Mouse (Mus musculus) kidney, postnatal 10 days (tissue): ENCODE data around the gene Rnf121.
"Not testable (repeated sequence)": the region's sequence is repeated elsewhere in the genome, so short reads cannot be mapped to it uniquely, and the experiment has no call there.

ENCODE experiments used
- DNase-seq: peaks from one replicate; pipeline ENCODE4 v3.0.0; 2021; ENCODE audit warnings: mixed read lengths

The Rnf121 gene

DNA sequence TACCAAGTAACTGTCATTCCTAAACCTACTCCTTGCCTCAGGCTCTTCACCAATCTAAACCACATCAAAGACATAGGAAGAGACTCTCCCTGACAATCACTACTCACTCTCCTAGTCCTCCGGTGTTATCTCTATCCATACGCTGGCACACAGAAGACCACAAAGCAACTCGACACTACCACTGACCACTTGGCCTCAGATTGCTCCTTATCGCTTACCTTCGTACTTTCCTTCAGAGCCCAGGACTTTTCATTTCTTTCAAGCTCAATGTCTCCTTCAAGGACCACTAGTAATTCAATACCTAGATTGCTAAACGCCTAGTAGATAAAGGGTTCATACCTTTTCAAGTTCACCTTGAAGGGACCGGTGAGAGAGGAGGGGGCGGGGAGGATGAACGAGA, 1.4 kb downstream of the Rnf121 start:
- no peak for DNase-seq

DNA sequence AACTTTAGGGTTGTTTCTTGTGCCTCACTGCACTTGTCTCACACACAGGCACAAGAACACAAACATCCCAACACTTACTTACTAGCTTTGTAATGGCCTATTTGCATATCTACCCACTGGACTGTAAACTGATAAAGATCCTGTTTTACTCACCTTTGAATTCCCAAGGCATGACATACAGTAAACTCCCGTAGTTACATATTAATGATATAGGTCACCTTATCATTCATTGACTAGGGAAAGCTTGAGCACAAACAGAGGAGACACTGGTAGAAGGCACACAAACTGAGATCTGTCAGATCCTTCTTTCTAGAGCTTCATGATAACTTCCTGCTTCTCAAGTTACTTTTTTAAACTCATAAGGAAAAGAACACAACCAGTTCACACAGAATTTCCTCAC, 3.1 kb downstream of the Rnf121 start:
- DNase-seq = no peak

DNA sequence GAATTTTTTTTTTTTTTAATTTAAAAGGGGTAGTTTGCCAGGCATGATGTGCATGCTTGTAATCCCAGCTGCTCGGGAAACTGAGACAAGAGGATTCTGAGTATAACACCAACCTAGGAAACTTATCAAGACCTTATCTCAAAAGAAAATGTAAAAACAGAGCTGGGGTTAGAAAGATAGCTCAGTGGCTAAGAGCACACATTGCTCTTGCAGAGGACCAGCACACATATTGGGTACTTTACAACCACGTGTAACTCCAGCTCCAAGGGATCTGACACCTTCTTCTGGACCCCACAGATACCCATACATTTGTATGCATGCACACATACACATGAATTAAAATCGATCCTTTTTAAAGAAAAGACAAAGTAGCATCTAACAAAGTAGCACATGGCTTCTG, 3.9 kb downstream of the Rnf121 start:
- no peak for DNase-seq

DNA sequence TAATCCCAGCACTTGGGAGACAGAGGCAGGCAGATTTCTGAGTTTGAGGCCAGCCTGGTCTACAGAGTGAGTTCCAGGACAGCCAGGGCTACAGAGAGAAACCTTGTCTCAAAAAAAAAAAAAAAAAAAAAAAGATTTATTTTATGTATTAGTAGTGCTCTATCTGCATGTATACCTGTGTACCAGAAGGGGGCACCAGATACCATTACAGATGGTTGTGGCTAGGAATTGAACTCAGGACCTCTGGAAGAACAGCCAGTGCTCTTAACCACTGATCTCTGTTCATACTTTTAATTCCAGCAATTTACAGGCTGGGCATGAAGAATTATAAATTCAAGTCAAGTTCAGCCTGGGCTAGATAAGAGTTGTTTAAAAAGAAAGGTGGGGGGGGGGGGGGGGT, 16.7 kb downstream of the Rnf121 start:
- DNase-seq = not testable (repeated sequence)

DNA sequence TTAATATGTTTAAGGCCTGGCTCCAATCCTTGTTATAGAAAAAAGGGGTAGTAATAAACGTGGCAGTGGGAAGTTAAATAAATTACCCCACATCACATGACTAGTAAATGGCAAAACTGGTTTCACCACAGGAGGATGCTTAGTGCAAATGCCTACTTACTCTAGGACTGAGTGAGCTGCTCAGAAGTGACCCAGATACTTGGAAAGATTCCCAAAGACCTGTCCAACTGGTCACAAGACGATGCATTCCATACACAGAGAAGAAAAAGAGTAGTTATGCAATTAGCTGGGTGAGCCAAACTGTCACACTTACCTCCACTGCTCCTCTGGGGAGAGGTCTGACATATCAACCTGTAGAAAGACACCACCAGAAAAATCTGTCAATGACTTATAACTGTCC, 23.0 kb downstream of the Rnf121 start:
- no peak for DNase-seq

DNA sequence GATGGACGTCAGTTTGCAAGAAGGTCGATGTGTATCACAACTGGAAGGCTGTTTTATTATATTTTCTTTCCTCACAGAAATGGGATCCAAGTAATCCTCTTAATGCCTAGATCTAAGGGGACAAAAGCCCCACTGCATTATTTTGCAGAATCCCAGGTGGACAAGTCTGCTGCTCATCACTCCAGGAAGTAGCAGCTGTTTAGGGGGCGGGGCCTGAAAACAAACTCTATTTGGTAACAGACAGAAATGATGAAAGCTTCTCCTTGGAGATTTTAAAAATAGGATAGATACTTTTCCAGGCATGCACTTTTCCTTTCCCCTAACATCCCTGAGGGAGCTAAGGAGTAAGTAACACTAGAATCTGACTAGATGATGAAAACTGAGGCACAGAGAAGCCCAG, 28.0 kb downstream of the Rnf121 start:
- no peak for DNase-seq

DNA sequence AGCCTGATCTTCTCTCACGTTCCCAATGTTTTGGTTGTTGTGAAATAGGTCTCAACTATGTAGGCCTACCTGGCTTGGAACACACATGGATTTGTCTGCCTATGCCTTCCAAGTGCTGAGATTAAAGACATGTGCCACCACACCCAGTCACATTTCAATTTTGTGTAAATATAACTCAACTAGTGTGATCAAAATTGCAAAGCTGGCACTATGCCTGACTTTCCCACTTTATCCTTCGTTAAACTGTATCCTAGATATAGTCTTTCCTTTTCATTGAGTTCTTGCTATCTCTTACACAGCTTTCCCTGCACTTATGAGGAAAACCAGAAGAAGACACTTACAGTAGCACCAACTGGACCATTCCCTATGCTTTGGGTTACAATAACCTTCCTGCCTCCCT, 29.7 kb downstream of the Rnf121 start:
- DNase-seq = no peak

DNA sequence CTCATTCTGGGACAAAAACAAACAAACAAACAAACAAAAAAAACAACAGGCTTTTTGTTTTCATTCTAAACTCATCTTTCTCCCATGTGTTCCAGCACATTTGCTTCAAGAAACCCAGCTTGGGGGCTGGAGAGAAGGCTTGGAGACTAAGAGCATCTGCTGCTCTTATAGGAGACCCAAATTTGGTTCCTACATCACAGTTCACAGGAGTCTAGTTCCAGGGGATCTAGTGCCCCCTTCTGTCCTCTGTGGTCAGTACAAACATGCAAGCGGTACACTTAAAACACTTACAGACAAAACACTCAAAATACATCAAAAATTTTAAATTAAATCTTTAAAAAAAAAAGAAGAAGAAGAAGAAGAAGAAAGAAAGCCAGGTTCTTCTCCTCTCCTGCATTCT, 30.4 kb downstream of the Rnf121 start:
- no peak for DNase-seq

DNA sequence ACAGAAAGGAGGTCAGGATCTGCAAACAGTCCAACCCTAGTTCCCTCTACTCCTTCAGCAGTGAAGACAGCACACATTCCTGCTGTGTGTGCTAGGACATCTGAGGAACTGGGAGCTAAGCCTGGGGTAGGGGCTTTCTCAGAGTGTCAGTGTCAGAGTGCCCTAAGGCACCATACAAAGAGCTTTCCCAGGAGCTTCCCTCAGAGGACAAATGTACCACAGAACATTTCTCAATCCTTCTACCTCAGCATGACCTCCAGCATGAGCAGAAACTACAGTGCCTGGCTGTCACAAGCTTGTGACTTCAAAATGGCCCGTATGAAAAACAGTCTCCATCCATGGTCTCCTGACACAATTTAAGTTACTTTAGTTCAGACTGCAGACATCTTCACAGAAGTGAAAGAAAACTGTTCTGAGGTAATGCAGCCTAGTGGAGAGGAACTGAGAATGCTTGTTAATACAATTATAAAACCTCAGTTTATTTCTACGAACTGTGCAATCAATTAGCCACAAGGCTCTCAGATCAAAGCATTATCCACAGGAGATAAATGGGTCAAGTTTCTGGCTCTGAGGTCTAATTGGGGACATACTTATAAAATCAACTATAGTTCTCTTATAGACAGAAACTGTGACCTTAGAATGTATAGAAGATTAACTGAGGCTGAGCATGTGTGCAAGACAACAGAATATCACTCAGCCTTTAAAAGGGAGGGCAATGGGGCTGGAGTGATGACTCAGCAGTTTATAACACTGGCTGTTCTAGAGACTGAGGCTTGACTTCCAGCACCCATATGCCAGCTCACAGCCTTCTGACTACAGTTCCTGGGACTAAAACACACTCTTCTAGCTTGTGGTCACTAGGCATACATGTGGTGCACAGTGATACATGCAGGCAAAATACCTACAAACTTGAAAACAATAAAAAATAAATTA, 39.8 kb downstream of the Rnf121 start:
- DNase-seq = no peak

DNA sequence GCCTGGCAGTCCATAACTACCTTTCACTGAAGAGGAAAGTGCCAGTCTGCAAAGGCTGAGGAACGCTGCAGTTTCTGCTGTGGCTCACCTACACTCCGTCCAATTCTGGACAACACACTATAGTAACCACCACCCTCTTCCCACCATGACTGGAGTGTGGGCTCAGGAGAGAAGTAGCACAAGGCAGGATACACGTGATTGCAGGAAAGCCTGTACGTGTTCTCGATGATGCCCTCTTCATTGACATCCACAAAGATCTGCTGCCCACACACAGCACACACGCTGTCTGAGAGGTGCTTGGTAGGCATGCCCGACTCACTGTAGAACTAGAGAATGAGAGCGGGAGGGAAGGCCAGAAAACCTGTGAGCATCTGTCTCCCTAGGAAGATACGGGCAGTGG, 41.4 kb downstream of the Rnf121 start:
- DNase-seq = no peak

DNA sequence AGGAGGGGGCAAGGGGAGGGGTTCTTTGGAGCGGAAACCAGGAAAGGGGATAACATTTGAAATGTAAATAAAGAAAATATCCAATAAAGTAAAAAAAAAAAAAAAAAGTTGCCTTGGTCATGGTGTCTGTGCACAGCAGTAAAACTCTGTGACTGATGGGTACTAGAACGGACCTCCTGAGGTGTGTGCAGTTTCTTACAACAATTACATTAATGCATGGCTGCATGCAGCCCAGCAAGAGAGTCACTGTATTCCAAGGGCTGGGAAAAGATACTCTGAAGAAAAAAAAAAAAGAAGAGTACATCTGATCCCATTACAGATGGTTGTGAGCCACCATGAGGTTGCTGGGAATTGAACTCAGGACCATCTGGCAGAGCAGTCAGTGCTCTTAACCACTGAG, 44.3 kb downstream of the Rnf121 start:
- DNase-seq = not testable (repeated sequence)

DNA sequence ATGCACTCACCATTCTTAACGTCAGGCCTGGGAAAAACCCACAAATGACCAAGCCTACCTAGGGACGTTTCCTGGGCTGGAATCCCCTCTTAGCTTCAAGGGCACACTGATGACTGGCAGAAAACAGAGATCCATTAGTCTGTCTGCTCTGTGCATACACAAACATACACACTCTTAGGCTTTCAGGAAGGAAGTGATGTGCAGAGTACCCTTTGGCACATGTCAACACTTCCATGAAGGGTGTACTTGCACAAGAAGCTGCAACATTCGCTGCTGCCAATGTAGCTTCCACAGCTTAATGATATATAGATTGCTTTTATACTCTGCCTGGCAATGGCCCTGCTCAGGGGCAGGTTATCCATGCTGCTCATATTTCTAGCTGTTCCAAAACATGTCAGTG, 45.9 kb downstream of the Rnf121 start:
- DNase-seq = no peak

DNA sequence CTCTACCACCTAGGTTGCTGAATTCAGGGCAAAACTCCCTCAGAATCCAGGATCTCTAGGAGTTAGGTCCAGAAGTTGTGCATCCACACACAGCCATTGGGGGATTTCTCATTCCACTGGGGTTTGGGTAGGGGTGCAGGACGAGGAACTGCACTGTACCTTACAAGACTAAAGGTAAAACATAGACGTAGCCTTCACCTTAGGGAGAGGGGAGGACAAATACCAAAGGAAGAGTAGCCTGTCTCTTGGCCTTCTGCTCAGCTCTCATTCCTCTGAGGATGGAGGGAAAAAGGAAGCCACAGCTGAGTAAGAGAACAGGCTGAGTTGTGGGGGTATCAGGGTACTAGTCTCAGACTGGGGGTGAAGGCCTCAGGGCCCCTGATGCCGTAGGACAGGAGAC, 46.7 kb downstream of the Rnf121 start, which contains the start of gene Il18bp:
Il18bp (minus strand) TSS at position 101 of the 400 bp plus-strand sequence.
- no peak for DNase-seq

DNA sequence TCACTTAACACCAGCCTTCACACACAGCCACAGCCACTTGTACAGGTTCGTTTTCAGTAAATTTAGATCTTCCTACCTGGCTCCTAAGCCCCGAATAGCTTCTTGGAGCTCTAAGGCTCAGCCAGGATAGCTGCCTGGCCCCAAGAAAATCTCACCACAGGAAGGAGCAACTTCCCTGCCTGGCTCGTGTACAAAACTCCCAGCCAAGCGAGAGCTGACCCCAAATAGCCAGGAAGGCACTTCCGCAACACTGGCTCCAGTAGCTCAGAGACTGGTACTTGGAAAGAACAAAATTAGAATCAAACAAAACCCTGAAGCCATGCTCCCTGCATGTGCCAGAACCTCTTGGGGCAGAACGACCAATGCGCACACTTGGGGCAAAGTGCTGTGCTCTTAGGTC, 47.2 kb downstream of the Rnf121 start:
- DNase-seq = peak; percentile 56

DNA sequence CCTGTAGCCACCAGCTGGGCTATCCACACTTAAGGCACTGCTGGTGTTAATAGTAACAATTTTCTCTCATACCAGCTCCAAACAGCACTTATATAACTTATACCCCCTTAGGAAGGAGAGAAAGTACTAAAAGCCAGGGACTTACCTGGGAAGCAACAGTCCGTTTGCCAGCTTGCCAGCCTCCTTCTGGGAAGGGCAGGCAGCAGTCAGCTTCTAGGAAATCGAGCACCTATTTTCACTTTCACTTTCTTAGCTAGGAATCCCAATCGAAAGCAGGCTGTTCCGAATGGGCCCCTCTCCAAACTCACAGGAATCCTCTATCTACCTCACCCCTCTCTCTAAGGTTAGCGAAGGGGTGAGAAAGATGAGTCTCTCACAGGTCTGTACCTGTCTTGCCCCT, 47.8 kb downstream of the Rnf121 start:
- DNase-seq = no peak

DNA sequence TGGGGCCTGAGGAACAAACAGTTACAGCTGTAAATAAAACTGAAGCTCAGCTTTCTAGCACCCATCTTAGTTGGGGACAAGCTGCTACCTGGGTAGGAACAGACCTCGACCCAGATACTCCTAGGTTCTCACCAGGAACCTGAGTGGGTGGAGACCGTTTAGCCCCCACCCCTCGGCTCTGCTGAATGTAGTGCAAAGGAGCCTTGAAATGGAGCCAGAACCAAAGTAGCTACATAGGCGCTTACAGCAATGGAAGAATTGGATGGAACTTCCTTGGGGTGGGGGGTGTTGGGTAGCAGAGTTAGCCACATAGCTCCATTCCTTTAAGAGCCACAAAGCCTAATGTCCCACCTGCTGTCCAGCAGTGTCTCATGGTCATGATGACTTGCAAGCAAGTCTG, 48.3 kb downstream of the Rnf121 start:
- DNase-seq = no peak

DNA sequence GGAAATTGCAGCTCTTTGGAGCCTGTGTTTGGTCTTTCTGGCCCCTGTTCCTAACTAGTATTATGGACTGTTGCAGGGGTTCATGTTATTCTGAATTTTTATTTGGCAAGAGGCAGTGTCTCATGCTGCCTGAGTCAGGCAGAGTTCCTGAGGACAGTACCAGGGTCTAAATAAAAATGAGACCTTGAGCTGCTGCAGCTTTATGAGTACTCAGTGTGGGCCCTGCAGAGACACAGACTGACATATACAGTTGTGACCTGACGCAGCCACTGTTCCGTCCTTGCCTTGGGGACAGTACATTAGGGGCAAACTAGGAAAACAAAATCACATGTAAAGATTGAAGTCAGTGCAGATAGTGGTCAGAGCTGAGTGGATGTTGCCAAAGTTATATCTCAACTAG, 50.3 kb downstream of the Rnf121 start:
- no peak for DNase-seq

DNA sequence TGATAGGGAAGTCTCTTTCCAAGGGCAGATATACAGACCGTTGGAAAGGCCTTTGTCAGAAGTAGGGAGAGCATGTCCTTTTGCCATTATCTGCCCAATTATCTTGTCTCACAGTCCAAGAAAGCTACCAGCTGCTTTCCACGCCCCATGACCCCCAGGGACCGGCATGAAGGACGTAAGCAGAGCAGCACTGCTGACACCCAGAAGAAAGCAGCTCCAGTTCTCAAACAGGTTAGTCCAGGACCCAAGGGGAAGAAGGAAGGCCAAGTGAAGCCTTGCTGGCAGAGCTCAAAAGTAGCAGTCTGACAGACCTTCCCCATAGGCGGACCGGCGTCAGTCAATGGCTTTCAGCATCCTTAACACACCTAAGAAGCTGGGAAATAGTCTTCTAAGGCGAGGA, 51.9 kb downstream of the Rnf121 start:
- DNase-seq = no peak

DNA sequence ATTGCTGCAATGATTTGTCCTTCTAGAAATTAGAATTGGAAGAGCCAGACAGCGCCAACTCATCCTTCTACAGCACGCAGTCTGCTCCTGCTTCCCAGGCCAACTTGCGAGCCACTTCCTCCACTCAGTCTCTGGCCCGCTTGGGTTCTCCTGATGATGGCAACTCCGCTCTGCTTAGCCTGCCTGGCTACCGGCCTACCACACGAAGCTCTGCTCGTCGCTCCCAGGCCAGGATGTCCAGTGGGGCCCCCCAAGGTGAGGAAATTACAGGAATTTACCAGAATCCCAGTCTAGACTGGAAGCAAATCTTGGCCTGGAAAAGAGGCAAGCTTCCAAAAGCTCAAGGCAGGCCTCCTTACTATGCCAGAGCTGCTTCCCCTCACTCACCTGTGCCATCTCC, 53.4 kb downstream of the Rnf121 start:
- DNase-seq = no peak

DNA sequence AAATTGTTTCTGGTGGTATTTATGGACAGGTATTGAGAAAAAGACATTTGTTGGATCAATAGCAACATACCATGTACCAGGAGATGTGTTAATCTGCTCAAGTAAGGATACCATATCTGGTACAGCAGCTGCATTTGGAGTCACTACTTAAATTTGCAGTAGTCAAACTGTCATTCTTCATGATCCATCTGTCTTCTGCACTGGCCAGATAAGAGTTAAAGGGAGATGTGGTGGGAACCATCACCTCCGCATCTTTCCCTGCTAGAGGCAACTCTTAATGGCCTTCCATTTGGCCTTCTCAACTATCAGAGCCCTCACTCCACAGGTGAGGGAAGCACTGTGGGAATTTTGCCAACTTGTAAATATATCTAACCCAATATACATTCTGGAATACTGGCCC, 58.7 kb downstream of the Rnf121 start:
- DNase-seq = no peak

DNA sequence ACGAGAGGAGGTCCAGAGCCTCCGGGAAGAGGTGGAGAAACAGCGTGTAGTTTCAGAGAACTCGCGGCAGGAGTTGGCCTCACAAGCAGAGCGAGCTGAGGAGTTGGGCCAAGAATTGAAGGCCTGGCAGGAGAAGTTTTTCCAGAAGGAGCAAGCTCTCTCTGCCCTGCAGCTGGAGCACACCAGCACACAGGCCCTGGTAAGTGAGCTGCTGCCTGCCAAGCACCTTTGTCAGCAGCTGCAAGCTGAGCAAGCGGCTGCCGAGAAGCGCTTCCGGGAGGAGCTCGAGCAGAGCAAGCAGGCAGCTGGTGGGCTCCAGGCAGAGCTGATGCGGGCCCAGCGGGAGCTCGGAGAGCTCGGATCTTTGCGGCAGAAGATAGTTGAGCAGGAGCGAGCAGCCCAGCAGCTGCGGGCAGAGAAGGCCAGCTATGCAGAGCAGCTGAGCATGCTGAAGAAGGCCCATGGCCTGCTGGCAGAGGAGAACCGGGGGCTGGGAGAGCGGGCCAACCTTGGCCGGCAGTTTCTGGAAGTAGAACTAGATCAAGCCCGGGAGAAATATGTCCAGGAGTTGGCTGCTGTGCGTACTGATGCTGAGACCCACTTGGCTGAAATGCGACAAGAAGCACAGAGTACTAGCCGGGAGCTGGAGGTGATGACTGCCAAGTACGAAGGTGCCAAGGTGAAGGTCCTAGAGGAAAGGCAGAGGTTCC, 64.2 kb downstream of the Rnf121 start:
- no peak for DNase-seq

DNA sequence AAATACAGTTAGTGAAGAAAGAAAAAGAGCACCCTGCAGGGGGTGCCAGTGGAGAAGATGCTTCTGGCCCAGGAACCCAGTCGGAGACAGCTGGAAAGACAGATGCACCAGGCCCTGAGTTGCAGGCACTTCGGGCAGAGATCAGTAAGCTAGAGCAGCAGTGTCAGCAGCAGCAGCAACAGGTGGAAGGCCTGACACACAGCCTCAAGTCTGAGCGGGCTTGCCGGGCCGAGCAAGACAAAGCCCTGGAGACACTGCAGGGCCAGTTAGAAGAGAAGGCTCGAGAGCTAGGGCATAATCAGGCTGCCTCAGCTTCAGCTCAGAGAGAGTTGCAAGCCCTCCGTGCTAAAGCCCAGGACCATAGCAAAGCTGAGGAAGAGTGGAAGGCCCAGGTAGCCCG, 65.0 kb downstream of the Rnf121 start:
- no peak for DNase-seq

DNA sequence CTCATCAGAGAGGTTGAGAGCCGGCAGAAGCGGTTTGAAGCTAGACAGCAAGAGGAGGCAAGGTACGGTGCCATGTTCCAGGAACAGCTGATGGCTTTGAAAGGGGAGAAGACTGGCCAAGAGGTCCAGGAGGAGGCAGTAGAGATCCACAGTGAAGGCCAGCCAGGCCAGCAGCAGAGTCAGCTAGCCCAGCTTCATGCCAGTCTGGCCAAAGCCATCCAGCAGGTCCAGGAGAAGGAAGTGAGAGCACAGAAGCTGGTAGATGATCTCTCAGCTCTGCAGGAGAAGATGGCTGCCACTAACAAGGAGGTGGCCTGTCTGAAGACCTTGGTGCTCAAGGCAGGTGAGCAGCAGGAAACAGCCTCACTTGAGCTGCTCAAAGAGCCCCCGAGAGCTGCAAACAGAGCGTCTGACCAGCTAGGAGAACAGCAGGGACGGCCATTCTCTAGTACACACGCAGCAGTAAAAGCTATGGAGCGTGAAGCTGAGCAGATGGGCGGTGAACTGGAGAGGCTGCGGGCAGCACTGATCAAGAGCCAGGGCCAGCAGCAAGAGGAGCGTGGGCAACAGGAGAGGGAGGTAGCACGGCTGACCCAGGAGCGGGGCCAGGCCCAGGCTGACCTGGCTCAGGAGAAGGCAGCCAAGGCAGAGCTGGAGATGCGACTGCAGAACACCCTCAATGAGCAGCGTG, 65.7 kb downstream of the Rnf121 start:
- peak; percentile 27 for DNase-seq
